Mouse (Mus musculus) midbrain, postnatal 0 days (tissue): ENCODE measurements at regions not wholly inside any gene's neighbourhood (a gene's known extent, or its start where the extent isn't known, plus 50 kb on each side); places are given as distances from the start of the nearest gene placed in this dataset.
A peak's percentile ranks its signal among the peaks of the same experiment; 100 is the strongest.

ENCODE experiments used
- ATAC-seq: fragments of 200-750 bp; cut with Nextera tagmentation; 2 replicates; pipeline ENCODE4 v1.8.0; 2017; ENCODE audit warnings: moderate number of reproducible peaks, mild to moderate bottlenecking, moderate TSS enrichment, moderate library complexity; ENCODE audit not compliant: low FRiP score
- DNase-seq: peaks from one replicate; pipeline ENCODE4 v3.0.0-alpha.2; 2015; ENCODE audit warnings: low spot score
- H3K27ac ChIP-seq: fragments of 300-500 bp; sonication (generic); 2 replicates; pipeline ENCODE4 v1.5.1; 2014; ENCODE audit warnings: low read depth, mild to moderate bottlenecking, low read length, mixed read lengths
- H3K27me3 ChIP-seq: fragments of 300-500 bp; sonication (generic); 2 replicates; pipeline ENCODE4 v1.6.1; 2014; ENCODE audit warnings: low read length, control low read depth, mixed read lengths; ENCODE audit not compliant: insufficient read depth
- H3K36me3 ChIP-seq: fragments of 300-500 bp; sonication (generic); 2 replicates; pipeline ENCODE4 v1.6.1; 2014; ENCODE audit warnings: low read length, control low read depth, mixed read lengths; ENCODE audit not compliant: insufficient read depth
- H3K4me1 ChIP-seq: fragments of 300-500 bp; sonication (generic); 2 replicates; pipeline ENCODE4 v1.6.1; 2014; ENCODE audit warnings: mild to moderate bottlenecking, control low read depth, antibody characterized with exemption, low read length, mixed read lengths; ENCODE audit not compliant: insufficient read depth
- H3K4me2 ChIP-seq: fragments of 300-500 bp; sonication (generic); 2 replicates; pipeline ENCODE4 v1.6.1; 2014; ENCODE audit warnings: low read depth, mild to moderate bottlenecking, low read length, mixed read lengths; ENCODE audit not compliant: poor library complexity, severe bottlenecking
- H3K4me3 ChIP-seq: fragments of 300-500 bp; sonication (generic); 2 replicates; pipeline ENCODE4 v1.5.1; 2014; ENCODE audit warnings: low read depth, mild to moderate bottlenecking, low read length, moderate library complexity
- H3K9ac ChIP-seq: fragments of 300-500 bp; sonication (generic); replicated peaks from 2 replicates; pipeline ENCODE4 v1.6.1; 2014; ENCODE audit warnings: mild to moderate bottlenecking, low read length, moderate library complexity, mixed read lengths; ENCODE audit not compliant: poor library complexity, severe bottlenecking
- H3K9me3 ChIP-seq: fragments of 300-500 bp; sonication (generic); 2 replicates; pipeline ENCODE4 v1.6.1; 2016; ENCODE audit warnings: low read length, control low read depth
- CTCF ChIP-seq: IDR thresholded peaks from 2 replicates; pipeline ENCODE4 v1.5.1; 2016; ENCODE audit warnings: antibody characterized with exemption, mild to moderate bottlenecking
- WGBS: fragments of 180-500 bp; shearing (Covaris S2); extraction: QIAGEN DNeasy Blood & Tissue Kit; methylation state at CpG from one replicate; pipeline ENCODE4 v1.1.7; 2014; 5-methylcytosine and 5-hydroxymethylcytosine counted together

DNA sequence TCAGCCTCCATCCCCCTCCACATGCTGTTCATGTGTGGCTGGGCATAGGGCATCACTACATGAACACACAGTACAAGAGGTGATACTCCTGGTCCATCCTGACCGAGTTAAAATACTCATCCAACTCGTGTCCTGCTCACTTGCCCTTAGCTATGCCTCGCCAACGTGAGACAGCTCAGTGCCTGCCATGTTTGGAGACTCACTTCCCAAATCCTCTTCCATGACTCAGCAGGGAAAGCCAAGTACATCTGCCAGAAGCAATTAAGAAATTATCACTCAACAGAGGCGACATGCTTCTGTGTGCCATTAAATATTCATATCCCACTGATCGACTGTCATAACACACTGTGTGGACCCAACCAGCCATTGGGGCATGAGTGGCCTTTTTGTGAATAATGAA lies 51.9 kb upstream of the Gpr139 start:
- Histone ChIP-seq H3K27ac (no peak overlapping the region), H3K9me3 (no peaks in the 10 kb centered on the region), H3K9ac (no peak overlapping the region), H3K4me3 (no peak overlapping the region), H3K4me1 (no peaks in the 10 kb centered on the region), H3K27me3 (no peaks in the 10 kb centered on the region), H3K4me2 (no peak overlapping the region), H3K36me3 (no peaks in the 10 kb centered on the region)
- ATAC-seq (peak; percentile 38; the same call in 1 of the 2 replicates), DNase-seq (peak; percentile 65)
- TF ChIP-seq CTCF, result no peak
- 65% methylated on average over 6 of the region's 6 CpGs for WGBS
